Mouse (Mus musculus) heart, embryonic 14.5 days (tissue): ENCODE results near the gene Rnf43. TPM values are rescaled to one million over a fixed set of nuclear protein-coding genes. Genes with fewer than 3 reads are reported as not detected.
A peak's percentile ranks its signal among the peaks of the same experiment; 100 is the strongest.

Source experiments
- ATAC-seq: fragments of 200-750 bp; cut with Nextera tagmentation; 2 replicates; pipeline ENCODE4 v1.8.0; 2017; ENCODE audit warnings: low read depth, moderate TSS enrichment; ENCODE audit not compliant: insufficient number of reproducible peaks, insufficient read depth, low FRiP score
- H3K27ac ChIP-seq, 2 experiments: fragments of 200-500 bp in 1 of 2; fragments of 300-500 bp in 1 of 2; sonication (generic) in 1 of 2; replicated peaks in 1 of 2; 2 replicates each; pipeline ENCODE4 v1.5.1; 2012 to 2014; ENCODE audit warnings: low read depth in 2 of 2, low read length in 2 of 2, control low read depth in 1 of 2, mild to moderate bottlenecking in 1 of 2, mixed read lengths in 1 of 2; ENCODE audit not compliant: control insufficient read depth in 1 of 2, insufficient read depth in 1 of 2
- H3K27me3 ChIP-seq: fragments of 300-500 bp; sonication (generic); 2 replicates; pipeline ENCODE4 v1.6.1; 2014; ENCODE audit warnings: mild to moderate bottlenecking, low read length, control low read depth; ENCODE audit not compliant: control insufficient read depth, insufficient read depth
- H3K36me3 ChIP-seq: fragments of 300-500 bp; sonication (generic); 2 replicates; pipeline ENCODE4 v1.6.1; 2014; ENCODE audit warnings: mild to moderate bottlenecking, control low read depth, low read length, mixed read lengths; ENCODE audit not compliant: control insufficient read depth, insufficient read depth
- H3K4me1 ChIP-seq, 2 experiments: fragments of 200-500 bp in 1 of 2; fragments of 300-500 bp in 1 of 2; sonication (generic) in 1 of 2; 2 replicates each; pipeline ENCODE4 v1.6.1; 2012 to 2014; ENCODE audit warnings: low read length in 2 of 2, control low read depth in 1 of 2, mixed read lengths in 1 of 2; ENCODE audit not compliant: control insufficient read depth in 2 of 2, insufficient read depth in 2 of 2
- H3K4me2 ChIP-seq: fragments of 300-500 bp; sonication (generic); 2 replicates; pipeline ENCODE4 v1.6.1; 2014; ENCODE audit warnings: mild to moderate bottlenecking, low read length
- H3K4me3 ChIP-seq, 2 experiments: fragments of 200-500 bp in 1 of 2; fragments of 300-500 bp in 1 of 2; sonication (generic) in 1 of 2; 2 replicates each; pipeline ENCODE4 v1.5.1; 2012 to 2014; ENCODE audit warnings: low read length in 2 of 2, mild to moderate bottlenecking in 2 of 2, control low read depth in 1 of 2, low read depth in 1 of 2, moderate library complexity in 1 of 2; ENCODE audit not compliant: control insufficient read depth in 1 of 2, insufficient read depth in 1 of 2
- H3K9ac ChIP-seq: fragments of 300-500 bp; sonication (generic); 2 replicates; pipeline ENCODE4 v1.6.1; 2014; ENCODE audit warnings: mild to moderate bottlenecking, low read length
- H3K9me3 ChIP-seq: fragments of 300-500 bp; sonication (generic); 2 replicates; pipeline ENCODE4 v1.6.1; 2016; ENCODE audit warnings: low read length, control low read depth; ENCODE audit not compliant: control insufficient read depth
- WGBS: fragments of 180-500 bp; shearing (Covaris S2); extraction: QIAGEN DNeasy Blood & Tissue Kit; methylation state at CpG from one replicate; pipeline ENCODE4 v1.1.7; 2014; 5-methylcytosine and 5-hydroxymethylcytosine counted together
- polyA plus RNA-seq: library from polyadenylated mRNA; unstranded; fragments of >200 nt; fragmentation: Nextera tagmentation; extraction: Ambion mirVana; gene quantifications from 2 replicates; pipeline ENCODE4 v1.2.1, GENCODE M21; 2014

The Rnf43 gene
- polyA plus RNA-seq, 1 experiment from 2014 or later = 0.47 TPM

DNA sequence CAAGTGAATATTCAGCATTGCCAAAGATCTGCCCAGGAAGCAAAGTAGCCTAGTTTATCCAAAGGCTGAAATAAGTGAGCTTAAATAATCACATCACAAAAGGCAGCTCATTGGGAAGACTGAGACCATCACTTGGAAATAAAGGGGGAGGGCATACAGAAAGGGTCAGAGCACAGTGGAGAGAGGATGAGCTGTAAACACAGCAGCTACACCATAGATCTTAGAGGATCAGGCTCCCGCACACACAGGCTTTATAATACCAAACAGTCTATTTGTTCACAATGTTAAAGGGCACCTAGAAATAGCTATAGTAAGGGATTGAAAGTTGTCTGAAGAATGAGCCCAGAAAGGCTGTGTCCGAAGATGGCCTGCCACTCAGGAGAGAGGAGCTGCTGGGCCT lies 23.7 kb upstream of the Rnf43 start:
- Histone ChIP-seq H3K9me3 (no peaks in the 10 kb centered on the region), H3K4me3 (peak overlapping the region; percentile 46 to 60), H3K4me2 (peak overlapping the region; percentile 75), H3K27me3 (no peaks in the 10 kb centered on the region), H3K36me3 (no peaks in the 10 kb centered on the region), H3K9ac (peak overlapping the region; percentile 79), H3K27ac (peak overlapping the region; percentile 46 to 65), H3K4me1 (peaks cover 0 to 4% of the 10 kb centered on the region in 2 experiments; a peak in 2 of 4 replicates)
- 19% methylated on average over 2 of the region's 2 CpGs for WGBS
- no peak for ATAC-seq

DNA sequence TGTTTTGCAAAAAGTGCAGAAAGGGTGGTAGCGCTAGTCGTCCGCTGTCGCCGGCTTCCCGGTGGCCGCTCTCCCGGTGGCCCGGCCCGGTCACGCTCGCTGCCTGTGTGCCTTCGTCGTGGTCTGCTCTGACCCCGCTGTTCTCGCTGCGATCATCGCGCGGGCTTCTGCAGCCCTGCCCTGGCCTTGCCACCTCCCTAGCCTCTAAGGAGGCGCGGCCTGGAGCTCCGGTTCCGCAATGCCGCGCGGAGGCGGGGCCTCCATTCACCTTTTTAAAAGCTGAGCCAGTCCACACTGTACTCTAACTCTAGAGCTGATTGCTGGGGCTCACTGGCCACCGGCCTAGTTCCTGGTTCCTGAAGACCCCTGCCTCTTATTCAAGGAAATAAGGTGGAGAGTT lies 23.3 kb upstream of the Rnf43 start:
- peak overlapping the region; percentile 75 for H3K4me2 ChIP-seq
- peak overlapping the region; percentile 46 to 65 for H3K27ac ChIP-seq
- H3K9ac ChIP-seq = peak overlapping the region; percentile 79
- no peaks in the 10 kb centered on the region for H3K36me3 ChIP-seq
- under 1% methylated on average over 29 of the region's 29 CpGs for WGBS
- H3K4me1 ChIP-seq = peaks cover 0 to 3% of the 10 kb centered on the region in 2 experiments; a peak in 2 of 4 replicates
- no peaks in the 10 kb centered on the region for H3K9me3 ChIP-seq
- ATAC-seq = peak; percentile 85; the same call in 1 of the 2 replicates
- H3K4me3 ChIP-seq = peak overlapping the region; percentile 46 to 60
- no peaks in the 10 kb centered on the region for H3K27me3 ChIP-seq

- Histone ChIP-seq H3K4me2 (no peak overlapping the region), H3K27me3 (no peaks in the 10 kb centered on the region), H3K36me3 (no peaks in the 10 kb centered on the region), H3K9ac (no peak overlapping the region), H3K27ac (no peak overlapping the region), H3K4me1 (peaks cover 0 to 7% of the 10 kb centered on the region in 2 experiments; a peak in 2 of 4 replicates), H3K9me3 (no peaks in the 10 kb centered on the region), H3K4me3 (no peak overlapping the region)
- ATAC-seq = no peak
Observed at GRCm38 (mm10) chr11:87642865-87643264, 19.7 kb upstream of the Rnf43 start.

- WGBS = 69% methylated on average over 5 of the region's 5 CpGs
- Histone ChIP-seq H3K9me3 (no peaks in the 10 kb centered on the region), H3K4me2 (no peak overlapping the region), H3K27me3 (no peaks in the 10 kb centered on the region), H3K9ac (no peak overlapping the region), H3K27ac (no peak overlapping the region), H3K4me3 (no peak overlapping the region), H3K36me3 (no peaks in the 10 kb centered on the region), H3K4me1 (no peaks in the 10 kb centered on the region)
- no peak for ATAC-seq
Observed at GRCm38 (mm10) chr11:87654693-87655092, 7.8 kb upstream of the Rnf43 start.

DNA sequence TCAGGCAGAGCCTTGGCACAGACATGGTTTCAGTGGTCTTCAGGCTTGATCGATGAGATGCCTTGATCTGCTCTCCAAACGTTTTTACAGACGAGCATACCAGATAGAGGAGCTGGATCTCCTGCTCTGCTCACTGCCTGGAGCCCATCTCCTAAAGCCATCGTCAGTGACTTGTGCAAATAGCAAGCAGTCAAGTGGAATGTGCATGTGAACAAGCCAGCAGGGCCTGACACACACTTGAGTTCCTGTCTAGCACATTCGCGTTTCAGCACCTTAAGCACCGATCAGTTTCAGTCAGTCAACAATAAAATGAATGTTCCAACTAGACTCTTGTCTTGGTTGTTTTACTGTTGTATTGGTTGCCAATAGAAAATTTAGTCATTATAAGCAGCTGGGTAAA lies 3.3 kb upstream of the Rnf43 start:
- Histone ChIP-seq H3K9ac (no peak overlapping the region), H3K9me3 (no peaks in the 10 kb centered on the region), H3K4me1 (peaks cover 0 to 4% of the 10 kb centered on the region in 2 experiments; a peak in 2 of 4 replicates), H3K27ac (no peak overlapping the region), H3K4me3 (no peak overlapping the region), H3K27me3 (peaks cover 5% of the 10 kb centered on the region), H3K4me2 (no peak overlapping the region), H3K36me3 (no peaks in the 10 kb centered on the region)
- ATAC-seq = no peak
- WGBS = 37% methylated on average over 7 of the region's 7 CpGs

GRCm38 (mm10) chr11:87662822-87663221 lies 300 bp downstream of the Rnf43 start:
- no peaks in the 10 kb centered on the region for H3K36me3 ChIP-seq
- H3K4me3 ChIP-seq = peak overlapping the region; percentile 37 to 50
- H3K4me1 ChIP-seq = peaks cover 0 to 4% of the 10 kb centered on the region in 2 experiments; a peak in 2 of 4 replicates
- WGBS = 19% methylated on average over 14 of the region's 14 CpGs
- no peaks in the 10 kb centered on the region for H3K9me3 ChIP-seq
- no peak for ATAC-seq
- H3K4me2 ChIP-seq = peak overlapping the region; percentile 73
- no peak overlapping the region for H3K27ac ChIP-seq
- H3K9ac ChIP-seq = peak overlapping the region; percentile 52
- peaks cover 10% of the 10 kb centered on the region for H3K27me3 ChIP-seq

- H3K4me1 ChIP-seq = peaks cover 0 to 4% of the 10 kb centered on the region in 2 experiments; a peak in 2 of 4 replicates
- peaks cover 10% of the 10 kb centered on the region for H3K27me3 ChIP-seq
- no peak overlapping the region for H3K4me3 ChIP-seq
- H3K9ac ChIP-seq = no peak overlapping the region
- H3K36me3 ChIP-seq = no peaks in the 10 kb centered on the region
- H3K9me3 ChIP-seq = no peaks in the 10 kb centered on the region
- WGBS = 73% methylated on average over 6 of the region's 6 CpGs
- no peak overlapping the region for H3K27ac ChIP-seq
- no peak for ATAC-seq
- H3K4me2 ChIP-seq = peak overlapping the region; percentile 23; the same call in 1 of the 2 replicates
Observed at GRCm38 (mm10) chr11:87663948-87664347, 1.4 kb downstream of the Rnf43 start.

DNA sequence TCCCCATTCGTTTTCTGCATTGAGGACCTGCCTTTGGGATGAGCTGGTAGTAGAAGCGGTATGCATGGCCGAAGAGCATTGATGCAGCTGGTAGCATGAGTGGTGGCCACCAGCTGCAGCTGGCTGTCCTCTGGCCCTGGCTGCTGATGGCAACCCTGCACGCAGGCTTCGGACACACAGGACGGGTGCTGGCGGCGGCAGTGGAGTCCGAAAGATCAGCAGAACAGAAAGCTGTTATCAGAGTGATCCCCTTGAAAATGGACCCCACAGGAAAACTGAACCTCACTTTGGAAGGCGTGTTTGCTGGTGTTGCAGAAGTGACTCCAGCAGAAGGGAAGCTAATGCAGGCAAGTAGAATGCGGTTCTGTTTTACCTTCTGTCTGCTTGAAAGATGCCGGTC lies 2.0 kb downstream of the Rnf43 start:
- Histone ChIP-seq H3K9me3 (no peaks in the 10 kb centered on the region), H3K4me2 (no peak overlapping the region; the same call in 1 of the 2 replicates), H3K9ac (no peak overlapping the region), H3K36me3 (no peaks in the 10 kb centered on the region), H3K27ac (no peak overlapping the region), H3K27me3 (peaks cover 10% of the 10 kb centered on the region), H3K4me1 (peaks cover 0 to 4% of the 10 kb centered on the region in 2 experiments; a peak in 2 of 4 replicates), H3K4me3 (no peak overlapping the region)
- 78% methylated on average over 12 of the region's 12 CpGs for WGBS
- no peak for ATAC-seq
